Mouse (Mus musculus): ENCODE measurements around the gene Anapc13.

Anapc13 gene

GRCm38 (mm10) chr9:102631589-102632147 is 5.6 kb downstream of the Anapc13 start:
- DNase-seq (ENCODE audit: low spot score): no peak

GRCm38 (mm10) chr9:102632173-102632572 is 6.1 kb downstream of the Anapc13 start:
- DNase-seq (ENCODE audit: low spot score): no peak

DNA sequence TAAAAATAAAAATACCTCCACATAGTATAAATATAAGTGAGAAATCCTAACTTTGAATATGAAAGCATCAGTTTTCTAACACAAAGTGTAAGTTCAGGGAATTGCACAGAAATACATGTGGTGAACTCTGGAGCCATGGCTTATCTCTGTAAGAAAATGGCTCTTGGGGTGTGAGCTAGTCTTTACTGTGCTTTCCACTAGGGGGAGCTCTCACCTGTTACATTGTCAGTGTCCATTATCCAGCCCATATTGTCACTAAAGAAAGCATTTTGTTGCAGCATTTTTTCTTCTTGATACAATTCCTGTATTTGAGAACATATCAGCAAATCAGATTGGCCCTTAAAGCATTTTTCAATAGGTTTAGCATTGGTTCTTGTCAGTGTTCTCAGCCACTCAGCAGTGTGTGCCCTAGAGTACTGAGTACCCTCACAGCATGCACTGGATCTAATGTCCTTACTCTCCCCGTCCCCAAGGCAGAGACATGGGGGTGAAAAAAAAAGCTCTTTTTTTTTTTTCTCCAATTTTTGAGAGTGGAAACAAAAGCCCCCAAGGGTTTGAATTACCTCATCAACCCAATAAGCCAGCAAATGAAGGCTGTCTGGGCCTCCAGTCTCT is 6.9 kb downstream of the Anapc13 start:
- DNase-seq (ENCODE audit: low spot score): peak; percentile 60

GRCm38 (mm10) chr9:102634453-102634852 is 8.4 kb downstream of the Anapc13 start:
- DNase-seq (ENCODE audit: low spot score): no peak

GRCm38 (mm10) chr9:102636553-102636952 is 10.5 kb downstream of the Anapc13 start:
- peak; percentile 56 for DNase-seq (ENCODE audit: low spot score)

DNA sequence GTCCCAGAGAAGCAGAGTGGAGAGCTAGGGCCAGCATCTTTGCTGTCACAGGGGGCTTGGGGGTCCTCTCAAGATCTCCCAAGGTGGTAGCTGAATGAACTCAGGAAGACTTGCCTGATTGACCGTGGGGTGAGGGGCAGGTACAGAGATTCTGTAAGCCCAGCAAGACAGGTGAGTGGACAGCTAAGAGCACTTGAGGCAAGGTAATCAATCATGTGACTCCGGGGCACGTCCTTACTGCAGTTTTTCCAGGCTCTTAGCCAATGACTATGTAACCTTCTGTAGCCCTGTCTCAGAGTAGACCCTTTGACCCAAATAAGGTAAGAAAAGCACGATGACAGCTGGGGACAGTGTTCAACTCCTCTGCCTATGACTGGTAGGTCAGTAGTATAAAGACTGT is 11.0 kb downstream of the Anapc13 start:
- DNase-seq (ENCODE audit: low spot score): no peak

GRCm38 (mm10) chr9:102638963-102639362 is 12.9 kb downstream of the Anapc13 start:
- DNase-seq (ENCODE audit: low spot score): no peak

DNA sequence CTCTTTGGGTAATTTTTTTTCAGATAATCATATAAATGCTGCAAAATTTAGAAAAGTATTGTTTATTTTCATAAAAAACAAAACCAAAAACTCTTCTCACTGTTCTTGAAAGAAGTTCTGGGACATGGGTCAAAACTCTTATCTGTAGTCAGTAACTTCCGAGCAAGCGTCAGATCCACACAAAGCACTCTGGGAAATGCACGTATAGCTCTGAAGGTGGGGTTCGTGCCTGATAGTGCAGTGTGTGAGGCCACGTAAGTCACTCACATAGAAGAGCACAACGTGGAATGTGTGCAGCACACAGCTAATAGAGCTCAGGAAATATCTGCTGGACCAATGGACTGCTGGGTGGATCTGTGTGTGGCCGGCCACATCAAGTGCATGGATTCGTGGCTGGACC is 13.4 kb downstream of the Anapc13 start:
- DNase-seq (ENCODE audit: low spot score): no peak

DNA sequence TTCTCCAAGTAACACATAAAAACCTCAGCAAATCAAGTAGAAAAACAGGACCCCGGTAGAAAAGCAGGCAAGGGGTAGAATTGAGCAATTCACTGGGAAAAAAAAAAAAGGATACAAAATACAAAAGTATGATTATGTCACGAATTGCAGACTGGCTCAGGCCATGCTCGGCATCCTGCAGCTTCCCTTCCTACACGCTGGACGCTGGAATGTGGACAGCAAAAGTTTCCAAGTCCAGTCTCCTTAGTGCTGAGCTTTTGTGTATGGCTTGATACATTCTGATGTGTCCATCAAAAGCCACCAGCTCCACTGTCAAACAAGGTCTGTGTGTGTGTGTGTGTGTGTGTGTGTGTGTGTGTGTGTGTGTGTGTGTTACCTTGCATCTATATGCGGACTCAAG is 15.4 kb downstream of the Anapc13 start:
- DNase-seq (ENCODE audit: low spot score): no peak

DNA sequence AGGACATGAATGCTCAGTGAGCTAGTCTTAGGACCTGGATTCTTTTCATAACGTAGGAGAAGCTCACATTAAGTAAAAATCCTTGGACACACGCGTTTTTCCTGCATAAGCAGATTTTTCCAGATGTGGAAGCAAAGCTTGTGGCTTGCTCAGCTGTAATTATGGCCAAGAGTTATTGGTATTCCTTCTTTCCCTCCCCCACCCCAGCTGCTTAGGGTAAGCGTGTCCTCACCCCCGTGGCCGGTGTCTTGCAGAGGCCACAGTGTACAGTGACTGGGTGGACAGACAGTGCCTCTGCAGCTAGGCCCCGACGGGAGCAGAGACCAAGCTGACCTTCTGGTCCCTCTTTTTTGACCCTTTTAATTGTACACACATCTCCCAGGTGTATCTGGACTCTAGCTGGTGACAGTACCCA is 17.0 kb downstream of the Anapc13 start:
- DNase-seq (ENCODE audit: low spot score): no peak

DNA sequence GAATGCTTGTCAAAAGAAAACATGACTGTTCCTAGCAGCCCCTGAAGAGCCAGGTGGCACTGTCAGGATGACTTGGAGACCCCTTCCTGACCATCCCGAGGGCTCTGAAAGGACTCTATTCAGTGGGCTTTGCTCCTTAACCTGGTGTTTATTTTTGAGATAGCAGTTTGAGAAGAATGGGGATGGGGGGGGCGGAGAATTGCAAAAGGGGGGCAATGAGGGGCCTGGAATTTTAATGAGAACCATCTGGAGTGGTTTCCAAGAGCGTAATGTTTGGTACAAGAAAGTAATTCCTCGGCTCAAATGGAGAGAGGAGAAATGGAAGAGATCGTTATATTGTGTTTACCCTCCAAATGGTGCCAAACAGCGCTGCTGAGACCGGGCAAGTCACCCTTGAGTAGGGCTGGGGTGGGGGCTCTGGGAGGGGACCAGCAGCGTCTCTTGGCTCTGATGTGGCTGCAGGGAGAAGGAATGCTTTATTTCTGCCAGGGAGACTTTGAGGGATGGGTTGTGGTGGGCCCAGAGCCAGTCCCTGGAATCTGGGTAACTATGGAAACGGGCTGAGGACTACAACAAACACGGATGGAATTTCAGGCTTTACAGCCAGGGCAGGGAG is 17.5 kb downstream of the Anapc13 start:
- peak; percentile 55 for DNase-seq (ENCODE audit: low spot score)

DNA sequence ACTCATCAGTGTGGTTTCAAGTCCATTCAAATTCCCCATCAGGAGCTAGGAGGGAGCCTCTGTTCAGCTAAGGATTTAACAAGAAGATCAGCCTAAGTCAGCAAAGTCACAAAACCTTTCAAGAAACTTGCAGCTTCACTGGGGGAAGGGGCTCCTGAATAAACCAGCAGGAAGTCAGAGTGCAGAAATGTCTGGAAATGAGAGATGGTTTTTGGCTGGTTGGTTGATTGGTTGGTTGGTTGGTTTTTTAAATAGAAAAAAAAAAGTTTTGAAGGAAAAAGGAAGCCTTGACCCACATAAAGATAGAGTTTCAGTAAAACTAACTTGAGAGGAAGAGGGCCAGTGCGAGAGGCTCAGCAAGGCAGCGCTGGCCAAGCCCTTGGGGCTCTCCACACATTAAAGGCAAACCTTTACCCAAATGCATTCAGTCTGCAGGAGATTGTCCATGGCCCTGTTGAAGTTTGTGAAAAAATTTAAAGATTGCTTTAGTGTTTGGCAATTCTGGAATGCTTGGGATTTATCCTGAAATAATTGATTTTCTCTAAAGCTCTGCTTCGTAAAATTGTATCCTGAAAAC is 19.1 kb downstream of the Anapc13 start:
- no peak for DNase-seq (ENCODE audit: low spot score)

DNA sequence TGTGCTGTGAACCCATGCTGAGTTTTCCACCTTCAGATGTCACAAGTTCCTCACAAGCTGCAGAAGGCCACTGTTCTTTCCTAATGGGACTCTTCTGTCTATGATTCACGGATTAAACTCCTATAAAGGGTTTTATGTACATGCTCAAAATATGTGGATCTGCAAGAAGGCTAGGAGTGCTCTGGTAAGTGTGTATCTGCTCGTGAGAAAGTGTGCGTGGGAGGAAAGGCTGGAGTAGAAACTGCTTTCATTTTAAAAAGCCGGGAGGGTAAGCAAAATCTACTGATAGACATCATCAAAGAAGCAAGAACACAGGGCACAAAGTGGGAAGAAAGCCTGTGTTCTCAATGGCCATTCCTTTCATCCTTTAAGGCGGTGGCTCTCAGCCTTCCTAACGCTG is 20.9 kb downstream of the Anapc13 start:
- no peak for DNase-seq (ENCODE audit: low spot score)

DNA sequence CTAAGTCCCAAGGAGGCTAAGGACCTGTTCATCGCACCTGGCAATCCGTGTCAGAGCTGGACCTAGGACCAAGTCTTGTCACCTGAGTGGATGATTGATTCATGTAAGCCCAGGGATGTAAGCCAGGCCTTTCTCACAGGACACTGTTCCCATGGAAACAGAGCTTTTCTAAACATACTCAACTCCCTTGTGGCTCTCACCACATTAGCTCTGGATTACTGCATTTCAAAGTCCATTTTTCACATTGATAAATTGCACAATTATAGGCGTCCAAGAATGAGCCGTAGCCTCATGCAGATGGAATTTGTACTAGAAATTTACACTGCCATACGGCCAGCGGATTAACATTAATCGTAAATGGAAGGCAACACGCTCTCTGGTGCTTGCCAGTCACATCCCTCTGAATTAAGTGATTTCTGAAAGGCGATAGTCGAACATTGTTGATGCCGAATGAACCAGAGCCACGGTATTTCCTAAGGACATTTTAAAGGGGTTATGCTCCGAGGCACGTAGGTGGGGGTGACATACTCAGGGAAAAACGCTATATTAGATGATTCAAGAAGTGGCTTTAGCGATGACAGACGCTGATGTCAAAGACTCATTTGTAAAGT is 23.9 kb downstream of the Anapc13 start:
- no peak for DNase-seq (ENCODE audit: low spot score)

- DNase-seq (ENCODE audit: low spot score): no peak
Measured at GRCm38 (mm10) chr9:102650637-102651036, 24.5 kb downstream of the Anapc13 start.

DNA sequence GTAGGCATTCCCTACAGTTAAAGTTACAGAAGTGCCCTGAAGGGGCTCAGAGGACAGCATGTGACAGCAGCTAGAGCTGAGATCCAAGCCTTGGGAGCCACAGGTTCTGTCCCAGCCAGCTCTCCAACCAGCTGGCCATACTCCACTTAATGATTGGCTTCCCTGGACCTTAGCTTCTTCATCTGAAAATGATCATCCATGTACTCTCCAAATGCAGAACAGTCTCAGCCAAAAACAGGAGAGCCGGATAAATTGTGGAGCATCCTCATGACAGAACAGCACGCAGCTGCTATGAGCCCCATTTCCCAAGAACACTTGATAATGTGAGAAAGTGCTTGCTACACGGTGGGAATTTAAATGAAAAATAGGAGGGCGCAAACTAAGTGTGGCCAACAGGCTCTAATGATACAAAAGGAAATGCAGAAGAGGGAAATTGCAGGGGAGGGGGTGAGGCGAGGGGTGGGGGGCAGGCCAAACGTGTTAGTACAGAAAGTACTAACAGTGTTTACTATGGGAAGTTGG is 25.2 kb downstream of the Anapc13 start:
- no peak for DNase-seq (ENCODE audit: low spot score)

- no peak for DNase-seq (ENCODE audit: low spot score)
Measured at GRCm38 (mm10) chr9:102656355-102657095, 30.4 kb downstream of the Anapc13 start.

DNA sequence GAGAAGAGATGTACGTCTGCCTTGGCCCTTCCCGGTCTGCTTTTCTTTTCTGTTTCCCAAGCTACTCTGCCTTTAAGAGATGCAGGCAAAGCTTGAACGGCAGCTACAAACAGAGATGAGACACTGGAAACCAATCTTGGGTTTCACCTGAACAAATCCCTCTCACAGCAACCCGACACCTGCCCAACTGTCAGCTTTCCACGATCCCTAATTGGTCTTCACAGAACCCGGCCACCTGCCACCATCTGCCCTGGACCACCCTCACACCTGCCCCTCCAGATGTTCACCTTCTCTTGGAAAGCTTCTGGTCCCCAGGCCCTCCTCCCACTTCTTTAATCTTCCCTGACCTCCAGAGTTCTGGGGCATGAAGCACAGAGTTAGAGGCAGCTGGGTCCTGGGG is 42.0 kb downstream of the Anapc13 start:
- DNase-seq (ENCODE audit: low spot score): no peak

GRCm38 (mm10) chr9:102668906-102669305 is 42.8 kb downstream of the Anapc13 start:
- no peak for DNase-seq (ENCODE audit: low spot score)

DNA sequence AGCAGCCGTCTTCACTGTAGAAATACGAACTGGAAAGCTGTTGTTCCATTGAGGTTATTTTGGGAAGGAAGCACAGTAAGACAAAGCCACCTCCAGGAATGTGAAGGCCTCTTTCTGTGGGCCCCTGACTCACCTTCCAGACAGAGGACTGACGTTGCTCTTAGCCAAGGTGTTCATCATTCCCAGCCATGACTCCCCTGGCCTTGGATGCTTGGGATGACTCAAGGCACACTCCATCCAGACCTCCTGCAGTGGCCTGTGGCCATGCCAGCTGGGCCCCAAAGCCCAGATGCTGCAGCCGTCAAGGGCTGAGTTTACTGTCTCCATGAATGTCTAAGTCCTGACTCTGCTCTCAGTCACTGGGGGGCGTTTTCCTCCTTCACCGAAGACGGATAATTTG is 47.3 kb downstream of the Anapc13 start:
- DNase-seq (ENCODE audit: low spot score): no peak

DNA sequence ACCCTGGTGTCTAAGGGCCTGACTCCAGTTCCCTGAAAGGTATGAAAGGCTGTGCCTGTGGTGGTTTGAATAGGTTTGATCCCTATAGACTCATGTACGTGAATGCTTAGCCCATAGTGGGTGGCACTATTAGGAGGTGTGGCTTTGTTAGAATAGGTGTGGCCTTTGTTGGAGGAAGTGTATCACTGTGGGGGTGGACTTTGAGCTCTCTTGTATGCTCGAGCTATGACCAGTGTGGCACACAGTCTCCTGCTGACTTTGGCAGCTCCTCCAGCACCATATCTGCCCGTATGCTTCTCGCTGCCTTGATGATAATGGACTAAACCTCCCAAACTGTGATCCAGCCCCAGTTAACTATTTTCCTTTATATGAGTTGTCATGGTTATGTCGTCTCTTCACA is 49.8 kb downstream of the Anapc13 start:
- no peak for DNase-seq (ENCODE audit: low spot score)

GRCm38 (mm10) chr9:102681470-102681869 is 55.4 kb downstream of the Anapc13 start:
- DNase-seq (ENCODE audit: low spot score): no peak
